Mouse (Mus musculus) E14TG2a.4 (cell line): Measurements from ENCODE around the gene Bcor.

Experiments used
- H3K27me3 ChIP-seq: 2 replicates; pipeline ENCODE4 v1.6.1; 2014; ENCODE audit warnings: low read length, control low read depth; ENCODE audit not compliant: insufficient read depth
- H3K36me3 ChIP-seq: 2 replicates; pipeline ENCODE4 v1.6.1; 2014; ENCODE audit warnings: low read length, control low read depth; ENCODE audit not compliant: insufficient read depth
- H3K4me1 ChIP-seq: replicated peaks from 2 replicates; pipeline ENCODE4 v1.6.1; 2014; ENCODE audit warnings: low read depth, low read length, control low read depth
- H3K4me3 ChIP-seq: replicated peaks from 2 replicates; pipeline ENCODE4 v1.5.1; 2014; ENCODE audit warnings: mild to moderate bottlenecking, low read length
- H3K9me3 ChIP-seq: 2 replicates; pipeline ENCODE4 v1.6.1; 2014; ENCODE audit warnings: low read length, control low read depth
- CTCF ChIP-seq: conservative IDR thresholded peaks from 2 replicates; pipeline ENCODE4 v1.5.1; 2014; ENCODE audit warnings: low read length
- NANOG ChIP-seq: IDR thresholded peaks from 2 replicates; pipeline ENCODE4 v1.6.1; 2014; ENCODE audit warnings: borderline replicate concordance, low read length, mixed read lengths
- POU5F1 ChIP-seq: IDR thresholded peaks from 2 replicates; pipeline ENCODE4 v1.6.1; 2014; ENCODE audit warnings: low read length, borderline replicate concordance

Gene Bcor

DNA sequence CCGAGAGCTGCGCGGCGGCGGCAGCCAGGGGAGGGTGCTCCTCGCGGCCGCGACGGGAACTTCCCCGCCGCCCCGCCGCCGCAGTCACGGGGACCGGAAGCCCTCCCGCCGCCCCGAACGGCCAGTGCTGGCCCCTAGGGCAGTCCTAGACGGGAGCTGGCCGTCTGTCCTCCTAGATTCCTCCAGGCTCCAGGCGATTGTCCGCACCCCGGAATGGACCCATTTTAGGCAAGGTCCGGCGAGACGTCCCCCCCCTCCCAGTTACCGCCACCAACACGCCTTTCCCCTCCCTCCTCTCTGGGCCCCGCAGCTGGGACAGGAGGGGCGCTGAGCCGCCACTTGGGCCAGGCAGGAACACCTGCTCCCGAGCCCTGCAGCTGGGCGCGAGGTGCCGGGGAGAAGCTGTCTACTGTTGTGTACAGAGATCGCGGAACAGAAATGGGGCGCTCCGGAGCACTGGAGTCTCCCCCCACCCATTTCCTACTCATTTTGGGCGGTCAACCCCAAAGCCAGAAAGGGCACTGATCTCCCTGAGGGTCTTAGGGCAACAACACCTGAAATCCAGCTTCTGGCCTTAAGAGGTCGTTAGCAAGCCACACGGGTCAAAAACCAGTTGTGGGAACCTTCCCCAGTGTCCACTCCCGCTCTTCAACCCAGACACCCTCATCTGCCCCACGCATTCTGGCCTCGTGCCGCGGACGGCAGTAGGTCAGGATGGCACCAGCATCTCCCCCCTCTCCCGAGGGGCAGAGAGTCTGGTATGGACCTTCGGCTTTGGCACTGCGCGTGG, 72.4 kb downstream of the Bcor start:
- H3K4me3 ChIP-seq, result peak overlapping the region; percentile 69
- peaks cover 50% of the 10 kb centered on the region for H3K4me1 ChIP-seq
- H3K9me3 ChIP-seq, result no peaks in the 10 kb centered on the region
- no peak for TF ChIP-seq NANOG
- no peak for TF ChIP-seq CTCF
- no peak for TF ChIP-seq POU5F1
- H3K36me3 ChIP-seq, result no peaks in the 10 kb centered on the region
- H3K27me3 ChIP-seq, result peaks cover 78% of the 10 kb centered on the region

DNA sequence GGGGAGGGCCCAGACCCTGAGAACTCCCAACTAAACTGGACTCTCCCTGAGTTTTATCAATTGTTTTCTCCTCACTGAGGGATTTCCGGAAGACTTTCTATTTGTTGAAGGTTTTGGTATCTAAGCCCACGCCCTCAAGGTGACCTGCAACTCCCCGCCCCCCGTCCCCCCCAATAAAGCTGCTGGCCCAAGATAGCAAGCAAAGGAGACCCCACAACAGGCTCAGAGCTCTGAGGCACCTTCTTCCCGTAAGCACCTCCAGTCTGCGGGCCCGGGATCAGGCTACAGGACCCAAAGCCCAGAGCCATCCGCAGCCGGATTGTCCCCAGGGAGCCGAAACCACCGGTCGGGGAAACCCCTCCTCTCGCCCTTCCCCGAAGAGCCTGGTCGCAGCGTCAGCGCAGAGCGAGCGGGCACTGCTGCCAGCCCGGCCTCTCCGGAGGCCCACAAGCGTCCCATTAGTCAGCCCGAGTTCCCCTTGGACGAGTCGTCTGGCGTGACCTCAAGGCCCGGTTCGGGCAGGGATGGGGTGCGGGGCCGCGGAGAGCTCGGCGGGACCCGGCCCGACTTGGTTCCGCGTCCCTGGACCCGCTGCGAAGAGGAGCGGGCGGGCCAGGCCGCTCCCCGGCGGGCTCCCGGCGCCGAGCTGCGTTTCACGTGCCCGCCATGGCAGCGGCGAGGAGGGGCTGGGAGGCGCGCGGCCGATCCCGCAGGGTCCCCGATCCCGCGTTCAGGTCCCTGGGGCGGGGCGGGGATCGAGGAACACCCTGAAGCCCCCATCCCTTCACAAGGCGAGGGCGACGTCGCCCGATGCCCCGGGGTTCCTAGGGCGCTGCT, 73.3 kb downstream of the Bcor start:
- Histone ChIP-seq H3K36me3 (no peaks in the 10 kb centered on the region), H3K4me3 (peak overlapping the region; percentile 69), H3K4me1 (peaks cover 51% of the 10 kb centered on the region), H3K9me3 (no peaks in the 10 kb centered on the region), H3K27me3 (peaks cover 78% of the 10 kb centered on the region)
- no peak for TF ChIP-seq POU5F1

DNA sequence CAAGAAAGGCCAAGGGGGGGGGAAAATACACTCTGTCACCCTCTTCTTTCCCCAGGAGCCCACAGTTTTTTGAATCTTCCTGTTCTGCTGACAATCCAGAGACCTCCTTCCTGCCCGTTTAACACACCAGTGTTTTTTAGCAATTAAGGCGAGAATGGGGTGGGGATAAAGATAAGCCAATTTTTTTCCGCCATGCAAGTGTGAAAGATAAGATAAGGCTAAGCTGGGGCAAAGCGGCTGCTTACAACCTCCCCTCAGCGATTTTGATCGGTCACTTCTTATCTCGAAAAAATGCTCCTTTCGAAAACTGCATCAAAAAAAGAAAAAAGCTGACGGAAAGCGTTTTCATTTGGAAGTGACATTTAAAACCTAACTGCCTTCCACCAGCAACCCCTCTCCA, 74.2 kb downstream of the Bcor start:
- peaks cover 59% of the 10 kb centered on the region for H3K4me1 ChIP-seq
- H3K9me3 ChIP-seq, result no peaks in the 10 kb centered on the region
- H3K36me3 ChIP-seq, result no peaks in the 10 kb centered on the region
- TF ChIP-seq POU5F1 (no peak), CTCF (no peak), NANOG (no peak)
- peaks cover 85% of the 10 kb centered on the region for H3K27me3 ChIP-seq
- H3K4me3 ChIP-seq, result no peak overlapping the region

DNA sequence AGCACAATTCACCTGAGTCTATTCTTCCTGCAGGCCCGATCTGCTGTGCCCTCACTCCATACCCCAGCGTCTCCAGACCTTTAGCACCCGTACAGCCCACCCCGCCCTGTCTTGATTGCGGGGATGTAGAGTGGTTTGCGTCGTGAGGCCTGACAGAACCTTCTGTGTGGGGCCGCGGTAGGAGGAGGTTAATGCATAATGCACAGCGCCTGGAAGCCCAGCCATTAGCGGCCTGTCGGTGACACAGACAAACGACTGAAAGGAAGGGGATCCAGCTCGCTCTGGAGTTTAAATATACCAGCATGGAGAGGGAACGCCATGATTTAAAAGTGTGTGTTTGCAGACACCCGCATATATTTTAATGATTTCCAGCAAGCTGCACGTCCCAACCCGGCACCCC, 74.9 kb downstream of the Bcor start:
- Histone ChIP-seq H3K4me3 (no peak overlapping the region), H3K4me1 (peaks cover 53% of the 10 kb centered on the region), H3K27me3 (peaks cover 79% of the 10 kb centered on the region), H3K9me3 (no peaks in the 10 kb centered on the region), H3K36me3 (no peaks in the 10 kb centered on the region)
- no peak for TF ChIP-seq NANOG
- no peak for TF ChIP-seq POU5F1
- no peak for TF ChIP-seq CTCF

DNA sequence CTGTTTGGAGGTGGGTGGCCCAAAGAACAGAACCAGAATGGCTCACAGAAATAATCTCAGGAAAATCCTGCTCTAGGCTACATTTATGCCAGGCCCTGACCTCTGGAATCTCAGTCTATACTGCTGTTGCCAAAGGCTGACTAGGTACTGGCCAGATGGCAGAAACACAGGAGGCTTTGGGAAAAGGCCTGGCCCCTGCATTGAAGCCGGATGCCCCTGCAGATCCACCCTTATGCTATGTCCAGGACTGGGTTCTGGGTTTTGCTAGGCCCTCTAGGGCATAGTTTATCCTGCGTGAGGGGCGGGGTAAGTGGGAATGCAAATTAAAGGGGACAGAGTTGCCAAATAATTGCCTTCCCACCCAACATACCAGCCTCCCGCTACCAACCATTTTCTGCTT, 75.5 kb downstream of the Bcor start:
- Histone ChIP-seq H3K27me3 (peaks cover 74% of the 10 kb centered on the region), H3K9me3 (no peaks in the 10 kb centered on the region), H3K36me3 (no peaks in the 10 kb centered on the region), H3K4me1 (peaks cover 52% of the 10 kb centered on the region), H3K4me3 (no peak overlapping the region)
- TF ChIP-seq POU5F1, result no peak

DNA sequence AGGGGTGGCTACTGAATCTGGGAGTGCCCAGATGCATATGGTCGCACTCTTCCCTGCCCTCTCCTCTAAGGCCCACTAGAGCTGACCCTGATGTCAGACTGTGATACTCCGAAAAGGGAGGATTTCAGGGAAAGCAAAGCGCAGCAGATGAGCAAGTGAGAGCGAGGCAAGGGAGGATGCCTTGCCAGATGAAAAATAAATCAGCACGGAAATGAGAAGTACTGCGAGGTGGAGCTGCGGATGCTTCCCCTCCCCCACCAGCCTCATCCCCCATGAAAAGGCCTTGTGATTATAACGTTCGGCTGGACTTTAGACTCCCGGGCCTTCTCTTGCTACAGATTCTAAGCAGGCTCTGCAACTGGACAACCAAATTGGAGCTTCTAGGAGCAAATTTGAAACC, 76.5 kb downstream of the Bcor start:
- H3K4me3 ChIP-seq, result no peak overlapping the region
- peaks cover 67% of the 10 kb centered on the region for H3K27me3 ChIP-seq
- no peaks in the 10 kb centered on the region for H3K9me3 ChIP-seq
- TF ChIP-seq POU5F1 (no peak), CTCF (no peak), NANOG (no peak)
- H3K4me1 ChIP-seq, result peaks cover 46% of the 10 kb centered on the region
- no peaks in the 10 kb centered on the region for H3K36me3 ChIP-seq

DNA sequence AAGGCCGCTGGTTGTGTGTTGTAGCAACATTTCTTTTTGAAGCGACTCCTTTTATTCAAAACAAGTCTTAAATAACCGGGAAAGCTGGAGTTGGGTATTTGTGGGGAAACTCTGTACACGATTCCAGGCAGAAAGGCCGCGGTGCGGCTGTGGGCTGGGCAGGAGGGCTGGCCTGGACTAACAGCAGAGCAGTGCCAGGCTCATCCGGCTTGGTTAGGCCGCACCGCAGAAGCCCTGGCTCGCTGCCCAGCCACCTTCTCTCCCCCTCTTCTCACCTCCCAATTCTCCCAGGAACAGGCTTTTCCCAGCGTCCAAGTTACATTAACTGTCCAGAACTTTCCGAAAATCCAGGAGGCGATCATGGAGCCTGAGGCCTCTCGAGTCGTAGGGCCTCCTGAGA, 77.4 kb downstream of the Bcor start:
- H3K4me1 ChIP-seq, result peaks cover 46% of the 10 kb centered on the region
- peaks cover 68% of the 10 kb centered on the region for H3K27me3 ChIP-seq
- H3K4me3 ChIP-seq, result no peak overlapping the region
- TF ChIP-seq POU5F1, result no peak
- TF ChIP-seq CTCF, result no peak
- TF ChIP-seq NANOG, result no peak
- no peaks in the 10 kb centered on the region for H3K36me3 ChIP-seq
- no peaks in the 10 kb centered on the region for H3K9me3 ChIP-seq

DNA sequence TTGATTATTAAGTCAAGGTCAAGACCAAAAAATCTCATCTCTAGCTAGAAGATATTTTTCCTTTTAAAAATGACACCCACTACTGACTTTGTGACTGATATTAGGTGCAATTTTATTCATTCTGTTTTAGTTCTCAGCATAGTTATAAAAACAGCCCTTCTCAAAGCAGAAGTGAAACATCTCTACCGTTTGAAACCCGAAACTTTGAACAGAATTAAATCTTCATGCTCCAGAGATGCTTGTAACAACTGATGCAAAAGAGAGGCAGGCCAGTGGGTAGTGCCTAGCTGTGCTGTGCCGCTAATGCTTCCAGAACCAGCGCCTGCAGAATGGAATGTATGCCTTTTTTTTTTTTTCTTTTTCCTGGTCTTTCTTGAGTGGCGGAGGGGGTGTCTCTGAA, 78.0 kb downstream of the Bcor start:
- Histone ChIP-seq H3K4me1 (peaks cover 46% of the 10 kb centered on the region), H3K36me3 (no peaks in the 10 kb centered on the region), H3K4me3 (no peak overlapping the region), H3K27me3 (peaks cover 68% of the 10 kb centered on the region), H3K9me3 (no peaks in the 10 kb centered on the region)
- TF ChIP-seq POU5F1 (no peak), CTCF (no peak), NANOG (no peak)

DNA sequence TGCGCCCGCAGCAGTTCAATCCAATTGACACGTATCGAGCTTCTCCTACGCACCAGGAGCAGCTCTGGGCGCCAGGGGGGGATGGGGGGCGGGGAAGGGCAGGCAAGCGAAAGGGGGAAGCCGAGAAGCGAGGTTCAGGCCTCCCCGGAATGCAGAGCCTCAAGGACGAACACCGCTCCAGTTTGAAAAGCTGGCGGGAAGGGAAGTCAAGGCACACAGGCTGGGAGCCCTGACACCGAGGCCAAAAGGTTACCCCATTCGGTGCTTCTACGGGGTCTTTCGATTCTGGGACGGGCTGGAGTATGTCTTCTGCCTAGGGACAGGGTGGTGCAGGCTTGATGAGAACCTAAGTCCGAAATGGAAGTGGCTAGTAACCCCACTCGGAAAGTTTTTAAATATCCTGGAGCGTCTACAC, 78.4 kb downstream of the Bcor start:
- H3K36me3 ChIP-seq, result no peaks in the 10 kb centered on the region
- H3K27me3 ChIP-seq, result peaks cover 68% of the 10 kb centered on the region
- no peaks in the 10 kb centered on the region for H3K9me3 ChIP-seq
- H3K4me1 ChIP-seq, result peaks cover 48% of the 10 kb centered on the region
- H3K4me3 ChIP-seq, result peak overlapping the region; percentile 49; the same call in 1 of the 2 replicates
- TF ChIP-seq CTCF, result no peak
- no peak for TF ChIP-seq NANOG
- TF ChIP-seq POU5F1, result no peak
